Mouse (Mus musculus): ENCODE data around the gene Glp1r. TPM values are rescaled to one million over a fixed set of nuclear protein-coding genes. Genes with fewer than 3 reads are reported as not detected.

Glp1r gene
- total RNA-seq, 2 experiments from 2014 or later = not detected

GRCm38 (mm10) chr17:30990254-30990653 lies 88.6 kb downstream of the Glp1r start:
- ATAC-seq (replicated peaks; ENCODE audit: low FRiP score, poor library complexity, severe bottlenecking) = no peak

Other genes starting within 250 kb of the Glp1r start
- gene Umodl1, start 52.8 kb downstream of the Glp1r start, total RNA-seq (2015; ENCODE audit: low replicate concordance) = not detected in 2 replicates
- gene Umodl1, start 52.8 kb downstream of the Glp1r start, total RNA-seq (2017; ENCODE audit: low replicate concordance) = not detected in 2 replicates
- gene Abcg1, start 155.9 kb downstream of the Glp1r start, total RNA-seq (2015; ENCODE audit: low replicate concordance) = 2.9 and 3.1 TPM in 2 replicates
- gene Abcg1, start 155.9 kb downstream of the Glp1r start, total RNA-seq (2017; ENCODE audit: low replicate concordance) = 3.3 and 5.5 TPM in 2 replicates
- not detected in 2 replicates for gene Tff3, start 227.8 kb downstream of the Glp1r start, total RNA-seq (2015; ENCODE audit: low replicate concordance)
- gene Tff3, start 227.8 kb downstream of the Glp1r start, total RNA-seq (2017; ENCODE audit: low replicate concordance) = not detected in 2 replicates
- not detected in 2 replicates for gene Tff2, start 242.5 kb downstream of the Glp1r start, total RNA-seq (2015; ENCODE audit: low replicate concordance)
- gene Tff2, start 242.5 kb downstream of the Glp1r start, total RNA-seq (2017; ENCODE audit: low replicate concordance) = not detected in 2 replicates